11 mouse cellular contexts compared by ENCODE assay signal in the genomic region with DNA sequence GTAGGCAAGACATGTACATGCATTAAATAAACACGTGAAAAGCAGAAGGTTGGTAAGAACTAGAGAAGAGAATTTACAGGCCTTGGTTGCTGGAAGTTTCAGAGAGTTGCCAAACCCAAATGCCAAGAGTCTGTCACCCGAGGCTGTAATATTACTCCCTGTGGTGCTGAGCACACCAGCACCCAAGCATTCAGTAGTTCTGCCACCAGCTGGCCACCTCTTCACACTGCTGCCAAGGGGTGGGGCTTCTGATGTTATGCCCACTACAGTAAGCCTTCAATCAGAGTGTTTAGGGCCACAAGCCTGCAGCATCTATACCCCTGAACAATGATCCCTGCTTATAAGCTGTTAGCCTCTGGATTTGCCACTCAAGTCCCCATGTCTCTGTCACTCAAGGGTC. TPM values are rescaled to one million over a fixed set of nuclear protein-coding genes. Genes with fewer than 3 reads are reported as not detected.
DNase-seq lines count a peak whose midpoint lies in the region; ATAC-seq and TF ChIP-seq lines count a peak whose summit lies in the region.
"Had no signal": no experiment of that assay in that cellular context is flagged by ENCODE, and none has a peak within 500 bp of the region (broad histone marks: within the 10 kb centered on the region; RNA-seq: fewer than 3 reads in every experiment).

No protein-coding gene starts in this region.

- intact Hi-C loops in heart, postnatal 10 days (cut with DNase I) = no loop called here

- H3K27me3 ChIP-seq in lung, postnatal 0 days (replicated peaks; ENCODE audit: insufficient read depth, low read length) = no peaks in the 10 kb centered on the region
- H3K27me3 ChIP-seq in hindbrain, embryonic 12.5 days = no peaks in the 10 kb centered on the region
- no peaks in the 10 kb centered on the region for H3K27me3 ChIP-seq in liver, embryonic 11.5 days (replicated peaks; ENCODE audit: control insufficient read depth, insufficient read depth, low read length)
- H3K27me3 ChIP-seq: hindbrain, embryonic 13.5 days; liver, embryonic 13.5 days; neural tube, embryonic 13.5 days had no signal

- H3K4me2 ChIP-seq in lung, postnatal 0 days (replicated peaks; ENCODE audit: low read depth, low read length) = no peak overlapping the region
- H3K4me2 ChIP-seq in hindbrain, embryonic 12.5 days (replicated peaks) = no peak overlapping the region
- H3K4me2 ChIP-seq in liver, embryonic 11.5 days = no peak overlapping the region
- H3K4me2 ChIP-seq: hindbrain, embryonic 13.5 days; liver, embryonic 13.5 days; neural tube, embryonic 13.5 days had no signal

- H3K9me3 ChIP-seq in lung, postnatal 0 days (ENCODE audit: low read length) = no peaks in the 10 kb centered on the region
- no peaks in the 10 kb centered on the region for H3K9me3 ChIP-seq in hindbrain, embryonic 12.5 days (replicated peaks)
- no peaks in the 10 kb centered on the region for H3K9me3 ChIP-seq in liver, embryonic 11.5 days (ENCODE audit: control insufficient read depth, low read length)
- H3K9me3 ChIP-seq: hindbrain, embryonic 13.5 days; liver, embryonic 13.5 days; neural tube, embryonic 13.5 days had no signal

- no peak overlapping the region for H3K9ac ChIP-seq in lung, postnatal 0 days (replicated peaks; ENCODE audit: low read depth)
- H3K9ac ChIP-seq in hindbrain, embryonic 12.5 days = no peak overlapping the region
- no peak overlapping the region for H3K9ac ChIP-seq in liver, embryonic 11.5 days (ENCODE audit: low read depth, low read length)
- H3K9ac ChIP-seq: hindbrain, embryonic 13.5 days; liver, embryonic 13.5 days; neural tube, embryonic 13.5 days had no signal

- peak; percentile 48 to 56 for DNase-seq in heart, postnatal 10 days
- DNase-seq in heart, adult 8-10 months (ENCODE audit: low spot score) = no peak
- peak; percentile 38 for DNase-seq in CD4-positive helper T cell, adult 2 months (ENCODE audit: low read depth, low spot score)
- DNase-seq in brain, adult 2 months (ENCODE audit: low read depth, low spot score) = peak; percentile 60
- DNase-seq in lung, postnatal 0 days (ENCODE audit: low spot score) = peak; percentile 36
- DNase-seq in right cerebral cortex, adult 18-20 months = no peak
- DNase-seq in liver, embryonic 11.5 days (ENCODE audit: low spot score) = no peak
- DNase-seq: liver, embryonic 13.5 days had no signal

- ATAC-seq in lung, postnatal 0 days = peak; percentile 55
- no peak for ATAC-seq in hindbrain, embryonic 12.5 days (ENCODE audit: low FRiP score)
- no peak for ATAC-seq in liver, embryonic 11.5 days (replicated peaks; ENCODE audit: low FRiP score)

- peak; percentile 46 for TF ChIP-seq CTCF in lung, postnatal 0 days (IDR thresholded peaks at IDR 0.05)

- no peaks in the 10 kb centered on the region for H3K4me1 ChIP-seq in lung, postnatal 0 days (ENCODE audit: insufficient read depth, low read depth, low read length)
- no peaks in the 10 kb centered on the region for H3K4me1 ChIP-seq in hindbrain, embryonic 12.5 days
- H3K4me1 ChIP-seq in liver, embryonic 11.5 days (replicated peaks; ENCODE audit: control insufficient read depth, insufficient read depth, low read length) = peaks cover 3% of the 10 kb centered on the region; the same call in 1 of the 2 replicates
- H3K4me1 ChIP-seq: hindbrain, embryonic 13.5 days; neural tube, embryonic 13.5 days had no signal

- no peak for TF ChIP-seq EP300 in lung, postnatal 0 days (IDR thresholded peaks at IDR 0.05)

- H3K36me3 ChIP-seq in lung, postnatal 0 days (ENCODE audit: insufficient read depth, low read length) = no peaks in the 10 kb centered on the region
- H3K36me3 ChIP-seq in hindbrain, embryonic 12.5 days = no peaks in the 10 kb centered on the region
- H3K36me3 ChIP-seq in liver, embryonic 11.5 days (ENCODE audit: control insufficient read depth, insufficient read depth, low read length) = no peaks in the 10 kb centered on the region
- H3K36me3 ChIP-seq: hindbrain, embryonic 13.5 days; liver, embryonic 13.5 days; neural tube, embryonic 13.5 days had no signal

- no peak overlapping the region for H3K4me3 ChIP-seq in lung, postnatal 0 days (ENCODE audit: low read depth, low read length)
- H3K4me3 ChIP-seq in hindbrain, embryonic 12.5 days = no peak overlapping the region
- H3K4me3 ChIP-seq in liver, embryonic 11.5 days (ENCODE audit: low read depth, low read length) = no peak overlapping the region
- H3K4me3 ChIP-seq: hindbrain, embryonic 13.5 days; liver, embryonic 13.5 days; neural tube, embryonic 13.5 days had no signal

- H3K27ac ChIP-seq in lung, postnatal 0 days (ENCODE audit: low read length) = no peak overlapping the region
- no peak overlapping the region for H3K27ac ChIP-seq in hindbrain, embryonic 12.5 days
- no peak overlapping the region for H3K27ac ChIP-seq in liver, embryonic 11.5 days (ENCODE audit: low read depth, low read length)
- H3K27ac ChIP-seq: hindbrain, embryonic 13.5 days; liver, embryonic 13.5 days; neural tube, embryonic 13.5 days had no signal

- WGBS in lung, postnatal 0 days = 36% methylated on average over 2 of the region's 2 CpGs
- 77% methylated on average over 2 of the region's 2 CpGs for WGBS in hindbrain, embryonic 12.5 days
- WGBS in liver, embryonic 11.5 days = 58% methylated on average over 2 of the region's 2 CpGs

RNA-seq across cellular contexts. Expression of gene Mxd4, which starts 13.9 kb away (rescaled TPM):
- total RNA-seq in heart, postnatal 10 days (2021) = 100 to 1,000 TPM; 109 to 119 TPM
- 10 to 100 TPM; 51.9 to 65.0 (median 59.6) TPM for total RNA-seq in heart, adult 8-10 months (2022)
- 65.1 and 68.2 TPM in 2 replicates for polyA plus RNA-seq in lung, postnatal 0 days (2015; fragmentation: Nextera tagmentation; extraction: Ambion mirVana)
- polyA plus RNA-seq in hindbrain, embryonic 12.5 days (2016; fragmentation: Nextera tagmentation; extraction: Ambion mirVana) = 33.2 and 36.5 TPM in 2 replicates
- 8.5 and 12.5 TPM in 2 replicates for polyA plus RNA-seq in liver, embryonic 11.5 days (2014; fragmentation: Nextera tagmentation; extraction: Ambion mirVana)

RNA-seq across cellular contexts. Expression of gene Haus3, which starts 32.1 kb away (rescaled TPM):
- total RNA-seq in heart, postnatal 10 days (2021) = 1 to 10 TPM; 6.9 to 7.4 TPM
- 1 to 10 TPM; 2.9 to 5.4 (median 3.2) TPM for total RNA-seq in heart, adult 8-10 months (2022)
- polyA plus RNA-seq in lung, postnatal 0 days (2015; fragmentation: Nextera tagmentation; extraction: Ambion mirVana) = 8.2 and 8.6 TPM in 2 replicates
- polyA plus RNA-seq in hindbrain, embryonic 12.5 days (2016; fragmentation: Nextera tagmentation; extraction: Ambion mirVana) = 33.5 and 33.8 TPM in 2 replicates
- polyA plus RNA-seq in liver, embryonic 11.5 days (2014; fragmentation: Nextera tagmentation; extraction: Ambion mirVana) = 47.5 and 51.5 TPM in 2 replicates

RNA-seq across cellular contexts. Expression of gene Poln, which starts 32.1 kb away (rescaled TPM):
- total RNA-seq in heart, postnatal 10 days (2021) = 1 to 10 TPM; 2.1 to 5.4 TPM
- total RNA-seq in heart, adult 8-10 months (2022) = 10 to 100 TPM in 2 of 4 experiments, 1 to 10 TPM in 2; 8.6 to 13.7 (median 9.6) TPM
- 0.63 and 0.99 TPM in 2 replicates for polyA plus RNA-seq in lung, postnatal 0 days (2015; fragmentation: Nextera tagmentation; extraction: Ambion mirVana)
- 0.41 and 0.51 TPM in 2 replicates for polyA plus RNA-seq in hindbrain, embryonic 12.5 days (2016; fragmentation: Nextera tagmentation; extraction: Ambion mirVana)
- polyA plus RNA-seq in liver, embryonic 11.5 days (2014; fragmentation: Nextera tagmentation; extraction: Ambion mirVana) = 0.58 and 0.79 TPM in 2 replicates

Comparison
In these comparisons a context has a peak if more than half of its experiments do, and no peak if none do; other contexts are left out.
1. DNase-seq: peak in heart, postnatal 10 days (2 of 2), CD4-positive helper T cell, adult 2 months (single experiment), brain, adult 2 months (single experiment) and lung, postnatal 0 days (single experiment); none in heart, adult 8-10 months (single experiment), right cerebral cortex, adult 18-20 months (single experiment) and liver, embryonic 11.5 days (single experiment).